Mouse (Mus musculus) lung, postnatal 25 days (tissue): Measurements from ENCODE around the gene Trim62.

Experiments used
- DNase-seq: peaks from one replicate; pipeline ENCODE4 v3.0.0; 2022; ENCODE audit warnings: low spot score

The Trim62 gene

DNA sequence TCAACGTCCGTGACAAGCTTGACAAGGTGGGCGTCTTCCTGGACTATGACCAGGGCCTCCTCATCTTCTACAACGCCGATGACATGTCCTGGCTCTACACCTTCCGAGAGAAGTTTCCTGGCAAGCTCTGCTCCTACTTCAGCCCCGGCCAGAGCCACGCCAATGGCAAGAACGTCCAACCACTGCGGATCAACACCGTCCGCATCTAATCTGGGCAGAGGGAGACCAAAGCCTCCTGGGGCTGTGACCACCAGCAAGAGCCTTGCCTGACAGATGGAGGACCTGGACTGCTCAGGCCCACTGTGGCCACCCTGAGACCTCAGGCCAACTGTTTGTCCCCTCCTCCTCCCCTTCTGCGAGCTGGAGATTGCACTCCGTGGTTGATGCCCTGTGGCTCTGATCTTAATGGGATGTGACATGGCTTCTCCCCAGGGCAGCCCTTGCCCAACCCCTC, 26.0 kb downstream of the Trim62 start:
- DNase-seq, result no peak

- DNase-seq, result no peak
Measured at GRCm38 (mm10) chr4:128910276-128911063, 27.1 kb downstream of the Trim62 start.

- DNase-seq, result no peak
Measured at GRCm38 (mm10) chr4:128912085-128912484, 28.7 kb downstream of the Trim62 start.

DNA sequence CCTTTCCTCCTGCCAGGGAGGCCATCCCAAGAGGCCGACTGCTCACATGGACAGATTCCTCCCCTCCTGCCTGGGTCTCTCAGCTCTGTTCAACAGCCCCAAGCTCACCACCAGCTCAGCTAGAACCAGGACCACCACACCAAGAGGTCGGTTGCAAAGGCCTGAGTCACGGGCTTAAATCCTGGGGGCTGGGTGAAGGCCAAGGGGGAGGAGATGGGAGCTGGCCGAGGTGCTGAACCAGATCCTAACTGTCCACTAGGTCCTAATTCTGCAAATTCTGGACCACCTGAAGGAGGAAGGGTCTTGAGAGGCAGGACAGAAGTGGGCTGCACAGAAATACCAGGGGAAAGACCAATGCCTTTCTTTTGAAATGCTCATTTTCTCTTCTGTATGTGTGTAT, 30.4 kb downstream of the Trim62 start:
- no peak for DNase-seq

DNA sequence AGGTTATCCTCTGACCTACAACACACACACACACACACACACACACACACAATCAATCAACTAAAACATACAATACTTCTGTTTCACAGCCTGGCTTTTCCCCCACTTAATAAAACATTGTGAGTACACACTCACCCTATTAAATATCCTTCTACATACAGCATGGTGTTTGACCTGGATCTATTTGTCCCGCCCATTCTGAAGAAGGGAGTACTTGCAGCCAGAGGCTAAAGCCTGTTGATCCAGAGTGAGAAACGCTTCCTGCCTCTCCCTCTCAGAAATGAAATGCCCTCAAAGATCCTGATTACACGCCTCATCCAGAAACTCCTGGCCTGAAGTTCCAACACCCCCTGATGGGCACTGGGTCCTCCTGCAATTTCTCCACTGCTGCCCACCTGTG, 33.7 kb downstream of the Trim62 start:
- DNase-seq, result peak; percentile 40

DNA sequence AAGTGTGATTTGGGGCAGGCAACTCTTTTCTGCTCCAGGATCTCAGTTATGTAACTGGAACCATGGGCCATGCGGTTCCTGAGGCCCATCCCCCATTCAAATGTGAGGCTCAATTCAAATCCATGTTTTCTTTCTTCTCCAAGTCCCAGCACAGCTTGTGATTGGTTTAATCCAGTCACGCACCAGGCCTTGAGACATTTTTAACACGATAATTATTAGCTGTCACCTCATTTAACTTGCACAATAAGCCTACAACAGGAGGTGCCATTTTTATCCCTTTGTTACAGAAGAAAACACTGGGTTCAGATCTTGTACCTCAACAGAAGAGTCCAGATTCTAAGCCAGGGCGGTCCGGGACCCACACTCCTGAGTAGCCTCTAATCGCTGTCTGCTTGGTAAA, 34.4 kb downstream of the Trim62 start:
- no peak for DNase-seq

- DNase-seq, result peak; percentile 89
Measured at GRCm38 (mm10) chr4:128918187-128918586, 34.8 kb downstream of the Trim62 start.

- DNase-seq, result peak; percentile 46
Measured at GRCm38 (mm10) chr4:128919106-128919505, 35.7 kb downstream of the Trim62 start.

DNA sequence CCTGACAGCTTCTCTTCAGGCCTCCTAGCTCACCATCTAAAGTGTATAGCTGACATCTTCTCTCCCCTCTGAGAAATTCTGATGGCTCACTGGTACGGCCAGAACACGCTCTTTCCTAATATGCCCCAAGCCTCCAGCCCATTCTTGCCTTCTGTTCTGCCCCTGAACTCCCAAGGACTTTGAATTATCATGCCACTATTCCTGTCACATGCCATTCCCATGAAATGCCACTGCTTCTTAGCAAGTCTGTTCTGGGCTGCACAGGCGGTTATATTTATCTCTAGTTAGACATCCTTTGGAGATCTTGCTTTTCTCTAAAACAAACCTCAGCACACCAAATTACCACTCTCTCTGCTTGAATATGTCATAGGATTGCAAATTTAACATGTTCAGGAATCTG, 40.2 kb downstream of the Trim62 start:
- no peak for DNase-seq

DNA sequence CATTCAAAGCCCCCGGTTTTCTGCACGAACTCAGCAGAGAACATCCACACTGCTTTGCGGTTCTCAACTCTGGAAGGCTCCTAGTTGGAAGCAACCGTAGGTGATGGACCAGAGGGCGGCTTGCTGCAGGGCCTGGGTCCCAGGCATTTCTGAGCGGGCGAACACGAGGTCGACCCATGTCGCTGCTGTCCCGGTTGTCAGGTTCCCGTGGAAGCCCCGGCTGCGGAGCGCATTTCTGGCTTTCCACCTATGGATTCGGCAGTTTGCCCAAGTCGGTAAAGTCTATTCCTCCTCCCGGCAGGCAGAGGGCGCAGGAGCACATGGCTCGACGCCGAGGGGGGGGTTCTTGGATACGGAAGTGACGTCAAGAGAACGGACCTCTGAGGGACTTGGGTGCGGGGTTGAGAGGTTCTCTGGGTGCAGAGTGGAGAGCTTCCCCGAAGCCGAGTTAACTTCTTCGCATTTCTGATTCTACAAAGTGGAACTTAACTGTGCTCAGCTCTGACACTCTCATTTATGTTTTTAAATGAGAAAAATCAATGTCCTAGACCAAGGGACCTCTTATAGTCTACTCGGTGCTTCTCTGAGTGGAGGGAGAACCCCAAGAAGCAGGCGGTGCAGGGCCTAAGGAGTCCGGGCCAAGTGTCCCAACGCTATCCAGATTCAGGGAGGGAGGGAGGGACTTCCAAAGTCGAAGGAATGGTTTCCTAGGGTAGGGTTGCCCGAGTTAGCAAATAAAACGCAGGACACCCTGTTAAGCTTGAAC, 41.6 kb downstream of the Trim62 start:
- peak; percentile 78 for DNase-seq

DNA sequence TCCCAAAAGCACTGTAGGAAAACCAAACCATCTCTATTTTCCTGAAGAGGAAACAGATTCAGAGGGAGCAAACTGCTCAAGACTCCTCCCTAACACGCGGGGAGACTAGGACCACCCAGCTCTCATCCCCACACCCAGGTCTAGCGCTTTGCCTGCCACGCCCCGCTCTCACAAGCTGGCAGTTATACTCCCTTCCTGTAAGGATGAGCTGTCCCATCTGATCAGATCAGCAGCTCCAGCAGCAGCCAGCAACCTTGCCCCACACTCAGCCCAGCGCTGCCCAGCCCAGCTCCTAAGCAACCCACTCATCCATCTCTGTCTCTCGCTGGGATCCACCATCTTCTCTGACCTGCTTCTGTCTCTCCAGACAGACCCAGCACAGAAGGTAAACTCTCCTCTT, 49.4 kb downstream of the Trim62 start:
- DNase-seq, result no peak

- DNase-seq, result no peak
Measured at GRCm38 (mm10) chr4:128935595-128935994, 52.2 kb downstream of the Trim62 start.

GRCm38 (mm10) chr4:128942346-128942745, 59.0 kb downstream of the Trim62 start:
- no peak for DNase-seq

DNA sequence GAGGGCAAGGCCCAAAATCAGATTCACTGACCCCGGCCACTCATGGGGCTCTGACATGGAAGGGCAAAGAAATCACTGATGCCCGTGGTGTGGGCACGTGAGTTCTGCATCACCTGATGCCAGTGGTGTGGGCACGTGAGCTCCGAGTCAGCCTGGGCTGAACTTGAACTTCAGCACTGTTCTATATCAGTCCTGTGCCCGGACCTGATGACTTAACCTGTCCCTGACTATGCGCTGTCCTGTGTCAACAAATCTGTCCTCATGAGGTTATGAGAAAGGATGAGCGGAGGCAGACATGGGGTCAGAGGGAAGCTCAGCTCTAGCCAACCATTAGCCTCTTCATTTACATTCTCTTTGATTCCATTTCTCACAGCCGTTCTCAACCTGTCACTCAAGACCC, 63.4 kb downstream of the Trim62 start:
- DNase-seq, result no peak

DNA sequence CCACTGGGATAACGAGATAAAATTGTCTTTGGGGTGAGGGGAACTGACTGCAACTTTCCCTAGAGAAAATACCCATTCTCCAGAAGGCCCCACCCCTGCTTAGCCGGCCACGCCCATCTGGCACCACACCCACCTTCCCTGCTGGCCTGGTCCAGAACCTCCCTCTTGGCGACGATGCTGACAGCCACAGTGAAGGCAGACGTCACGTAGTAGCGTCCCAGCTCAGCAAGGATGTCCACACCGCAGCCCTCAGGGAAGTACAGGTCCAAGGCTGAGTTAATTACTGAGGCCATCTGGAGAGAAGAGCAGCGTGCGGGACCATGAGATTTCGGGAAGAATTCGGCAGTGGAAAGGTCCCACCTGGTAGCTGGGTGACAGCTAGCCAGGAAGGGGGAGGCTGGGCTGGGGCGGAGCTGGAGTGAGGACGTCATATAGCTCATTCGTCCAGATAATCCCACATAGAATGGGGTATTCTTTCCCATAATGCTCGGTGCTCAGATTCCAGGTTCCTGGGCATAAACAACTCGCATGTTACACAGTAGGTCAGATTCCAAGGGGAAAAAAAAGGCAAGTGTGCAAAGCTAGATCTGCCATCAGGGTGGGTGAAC, 64.0 kb downstream of the Trim62 start:
- no peak for DNase-seq

- DNase-seq, result no peak
Measured at GRCm38 (mm10) chr4:128948137-128948674, 64.8 kb downstream of the Trim62 start.

GRCm38 (mm10) chr4:128949470-128950005, 66.2 kb downstream of the Trim62 start:
- DNase-seq, result no peak

DNA sequence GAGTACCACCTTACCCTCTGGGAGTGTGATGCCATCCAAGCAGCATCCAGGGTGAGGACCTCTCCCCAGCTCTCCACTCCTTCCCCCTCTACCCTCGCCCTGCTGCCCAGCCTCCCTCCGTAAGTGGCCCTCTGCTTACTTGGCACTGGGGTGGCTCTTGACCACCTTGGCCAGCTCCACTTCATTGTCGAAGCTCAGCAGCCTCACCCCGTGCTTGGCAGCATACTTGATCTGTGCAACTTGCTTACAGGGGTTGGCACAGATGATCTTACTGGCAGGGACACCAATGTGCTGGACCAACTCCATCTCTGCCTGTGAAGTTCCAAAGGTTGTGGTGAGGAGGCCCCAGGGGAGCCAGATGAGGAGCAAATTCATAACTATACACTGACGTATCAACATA, 67.1 kb downstream of the Trim62 start:
- DNase-seq, result no peak

GRCm38 (mm10) chr4:128953851-128954250, 70.5 kb downstream of the Trim62 start:
- DNase-seq, result no peak

GRCm38 (mm10) chr4:128957155-128957911, 74.0 kb downstream of the Trim62 start:
- peak; percentile 68 for DNase-seq

DNA sequence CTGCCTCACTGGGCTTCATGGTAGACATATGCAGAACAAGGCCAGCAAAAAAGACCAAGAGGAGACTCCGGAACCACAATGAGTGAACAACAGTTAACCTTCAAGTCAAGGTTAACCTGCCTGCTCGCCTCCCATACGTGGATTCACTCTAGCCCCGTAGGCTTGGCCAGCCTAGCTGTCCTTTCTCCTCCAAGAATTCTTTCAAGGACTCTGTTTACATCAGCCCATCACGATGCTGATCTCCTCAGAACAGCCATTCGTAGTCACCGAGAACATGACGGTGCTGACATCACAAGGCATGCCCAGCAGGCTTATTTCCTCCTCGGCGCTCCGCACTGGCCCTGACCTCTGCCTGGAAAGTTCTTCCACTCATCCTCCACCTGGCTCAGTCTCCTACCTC, 74.8 kb downstream of the Trim62 start:
- DNase-seq, result no peak

GRCm38 (mm10) chr4:128958849-128959248, 75.5 kb downstream of the Trim62 start:
- no peak for DNase-seq
